Mouse (Mus musculus) stomach, postnatal 0 days (tissue): ENCODE results near the gene Srr.

Experiments
- CTCF ChIP-seq: IDR thresholded peaks from 2 replicates; pipeline ENCODE4 v1.5.1; 2016; ENCODE audit warnings: antibody characterized with exemption, low read depth, mild to moderate bottlenecking, moderate library complexity
- EP300 ChIP-seq: optimal IDR thresholded peaks from 2 replicates; pipeline ENCODE3; 2016; ENCODE audit warnings: antibody characterized with exemption

GRCm38 (mm10) chr11:74919249-74919648 is 6.5 kb downstream of the Srr start:
- no peak for TF ChIP-seq EP300
- TF ChIP-seq CTCF = no peak
